Mouse (Mus musculus) monocyte, adult 2 months (primary cell): Measurements from ENCODE around the gene 2310034G01Rik.

Experiments
- DNase-seq, 2 experiments: peaks; one replicate each; pipeline ENCODE4 v3.0.0; 2022; ENCODE audit warnings: low spot score in 2 of 2, low read depth in 1 of 2

Gene 2310034G01Rik

DNA sequence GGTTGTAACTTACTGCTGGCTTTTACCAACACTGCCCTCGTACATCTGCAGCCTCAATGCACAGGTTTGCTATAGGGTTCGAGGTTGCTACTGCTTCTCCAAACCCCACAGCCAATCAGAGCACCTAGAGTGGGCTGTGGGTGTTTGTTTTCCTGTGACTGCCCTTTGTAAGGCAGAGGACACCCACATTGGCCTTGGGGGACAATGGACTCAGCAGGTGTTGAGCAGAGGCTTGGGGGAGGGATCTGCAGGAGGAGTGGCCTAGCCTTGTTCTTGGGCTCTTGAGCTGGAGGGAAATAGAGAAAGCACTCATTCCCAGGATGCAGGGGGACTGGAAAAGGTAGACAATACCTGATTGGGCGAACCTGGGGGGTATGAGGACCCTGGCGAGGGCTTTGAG is 8.3 kb upstream of the 2310034G01Rik start:
- DNase-seq = no peak

GRCm38 (mm10) chr19:46357344-46358280 is 7.5 kb upstream of the 2310034G01Rik start:
- no peak for DNase-seq

DNA sequence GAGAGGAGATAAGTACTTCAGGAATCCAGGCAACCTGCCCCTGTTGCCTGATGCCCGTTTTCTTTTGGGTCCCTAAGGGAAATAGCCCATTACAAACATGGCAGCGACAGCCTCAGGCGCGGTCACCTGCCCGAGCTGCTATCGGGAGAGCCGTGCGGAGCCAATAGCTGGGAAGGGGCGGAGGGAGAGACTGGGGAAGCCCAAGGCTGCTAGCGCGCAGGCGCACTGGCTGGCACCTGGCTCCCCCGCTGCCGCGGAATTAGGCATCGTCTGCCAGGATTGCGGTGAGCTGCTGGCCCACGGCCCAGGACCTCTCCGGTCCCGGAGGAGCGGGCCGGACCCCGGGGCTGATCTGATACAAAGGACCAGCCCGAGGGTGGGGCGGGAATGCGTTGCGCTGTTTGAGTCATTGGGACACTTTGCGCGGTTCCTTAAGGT is 6.6 kb upstream of the 2310034G01Rik start:
- DNase-seq = peak in 1 of 2 experiments; percentile 56

DNA sequence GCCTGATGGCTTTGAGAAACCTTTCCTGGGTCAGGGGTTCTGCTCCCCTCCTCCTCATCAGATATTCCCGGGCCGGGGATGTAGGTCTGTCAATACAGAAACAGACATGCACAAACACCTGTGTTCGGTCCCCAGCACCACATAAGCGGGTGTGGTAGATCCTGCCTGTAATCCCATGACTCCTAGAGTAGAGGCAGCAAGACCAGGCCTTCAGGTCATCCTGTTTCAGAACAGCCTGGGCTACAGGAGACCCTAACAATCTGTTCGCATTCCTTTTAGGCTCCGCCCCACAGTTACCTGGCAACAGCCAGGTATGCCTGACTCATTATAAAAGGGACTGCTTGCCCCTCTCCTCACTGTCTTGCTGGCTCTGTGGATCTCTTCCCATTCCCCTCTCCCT is 552 bp downstream of the 2310034G01Rik start:
- DNase-seq = no peak

DNA sequence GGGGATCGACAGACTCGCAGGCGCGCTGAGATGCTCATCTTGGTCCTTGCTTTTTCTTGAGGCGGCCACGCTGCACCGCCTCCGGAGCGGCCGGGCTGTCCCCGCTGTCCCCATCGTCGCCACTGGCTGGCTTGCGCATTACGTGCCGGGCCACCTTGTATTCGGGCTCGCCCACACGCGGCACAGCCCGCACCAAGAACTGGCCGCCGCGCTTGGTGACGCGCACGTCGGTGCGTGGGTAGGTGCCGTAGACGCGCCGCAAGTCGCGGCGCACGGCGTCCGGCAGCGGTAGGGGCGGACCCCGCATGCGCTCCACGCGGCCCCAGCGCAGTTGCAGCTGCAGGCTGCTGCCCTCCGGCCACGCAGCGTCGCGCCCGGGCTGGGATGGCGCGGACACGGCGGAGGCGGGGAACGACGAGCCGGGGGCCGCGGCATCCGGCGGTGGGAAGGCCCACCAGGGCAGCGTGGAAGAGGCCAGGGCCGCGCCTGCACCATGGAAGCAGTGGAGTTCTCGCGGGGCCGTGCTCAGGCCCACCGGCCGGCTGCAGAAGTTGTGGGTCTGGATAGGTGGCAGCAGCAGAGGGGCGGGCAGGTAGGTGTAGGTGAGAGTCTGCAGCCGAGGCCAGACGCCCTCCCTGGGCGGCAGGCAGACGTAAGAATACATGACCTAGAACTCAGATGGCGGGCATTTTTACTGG is 1.2 kb downstream of the 2310034G01Rik start:
- DNase-seq = peak in 1 of 2 experiments; percentile 49

- no peak for DNase-seq
Measured at GRCm38 (mm10) chr19:46347936-46348668, 2.0 kb downstream of the 2310034G01Rik start.

DNA sequence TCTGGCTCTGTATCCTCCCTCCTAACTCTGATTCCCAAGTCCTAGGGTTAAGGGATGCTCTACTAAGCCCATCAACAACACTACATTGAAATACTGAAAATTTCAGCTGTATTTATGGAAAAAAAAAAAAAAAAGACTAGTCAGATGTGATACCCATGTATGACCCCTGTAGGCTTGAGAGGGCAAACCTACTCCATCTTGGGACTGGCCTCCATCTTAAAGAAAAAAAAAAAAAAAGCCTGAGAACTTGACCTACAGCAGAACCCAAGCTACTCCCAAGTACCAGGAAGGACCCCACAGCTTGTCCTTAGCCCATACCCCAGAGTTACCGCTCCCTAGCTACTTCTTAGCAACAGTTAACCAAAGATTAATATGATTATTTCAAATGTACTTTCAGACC is 3.0 kb downstream of the 2310034G01Rik start:
- DNase-seq = no peak

- no peak for DNase-seq
Measured at GRCm38 (mm10) chr19:46344710-46345419, 5.2 kb downstream of the 2310034G01Rik start.

DNA sequence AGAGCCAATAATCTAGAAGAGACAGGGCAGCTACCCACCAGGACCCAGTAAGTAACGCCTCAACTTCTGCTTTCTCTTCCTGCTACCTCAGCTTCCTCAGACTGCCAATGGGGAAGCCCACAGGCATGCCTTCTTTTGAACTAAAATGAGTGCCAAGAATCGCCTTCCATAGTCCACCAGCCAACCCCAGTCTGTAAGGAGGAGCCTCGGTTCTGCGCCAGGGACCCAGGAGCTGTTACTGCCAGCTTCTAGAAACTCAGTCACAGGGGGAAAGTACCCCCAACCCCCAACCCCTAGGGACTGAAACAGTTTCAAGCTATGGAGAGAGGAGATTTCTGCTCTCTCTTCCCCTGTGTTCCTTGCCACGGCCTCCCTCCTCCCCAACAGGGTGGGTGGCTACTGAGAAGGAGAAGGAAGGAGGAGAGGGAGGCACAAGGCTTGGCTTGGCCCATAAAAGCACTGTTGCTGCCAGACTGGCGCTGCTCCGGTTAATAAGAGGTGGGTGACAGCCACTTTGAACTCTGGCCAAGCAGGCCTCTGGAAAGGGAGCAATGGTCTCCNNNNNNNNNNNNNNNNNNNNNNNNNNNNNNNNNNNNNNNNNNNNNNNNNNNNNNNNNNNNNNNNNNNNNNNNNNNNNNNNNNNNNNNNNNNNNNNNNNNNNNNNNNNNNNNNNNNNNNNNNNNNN is 10.7 kb downstream of the 2310034G01Rik start:
- peak in 1 of 2 experiments; percentile 57 for DNase-seq

- no peak for DNase-seq
Measured at GRCm38 (mm10) chr19:46338942-46339286, 11.2 kb downstream of the 2310034G01Rik start.

DNA sequence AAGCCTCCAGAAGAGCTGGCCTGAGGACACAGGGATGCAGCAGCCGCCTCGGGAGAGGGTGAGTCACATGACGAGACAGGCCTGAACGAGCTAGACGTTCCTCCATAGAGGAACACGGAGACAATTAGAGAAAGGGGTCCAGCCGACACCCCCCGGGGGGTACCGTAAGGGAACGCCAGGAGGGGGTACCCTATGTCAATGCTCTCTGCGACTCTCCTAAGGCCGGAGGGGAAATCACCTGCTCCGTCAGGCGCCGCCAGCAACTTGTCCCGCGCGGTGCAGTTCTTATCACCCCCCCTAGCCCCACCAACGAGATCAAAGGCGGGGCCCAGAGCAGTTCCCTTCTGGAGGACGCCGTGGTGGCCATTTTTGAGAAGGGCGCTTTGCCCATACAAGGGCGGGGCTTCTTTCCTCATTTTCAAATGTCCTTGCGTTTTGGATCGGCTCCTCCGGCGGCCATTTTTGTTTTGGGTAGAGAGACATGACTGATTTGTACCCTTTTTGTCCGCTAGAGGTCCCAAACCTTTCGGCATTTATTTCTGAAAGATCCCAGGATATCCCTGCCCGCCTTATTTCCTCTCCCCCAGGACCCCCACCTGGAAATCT is 11.7 kb downstream of the 2310034G01Rik start, which contains the start of gene Cuedc2:
Gene Cuedc2 (minus strand): TSS at position 372 of the 606 bp plus-strand sequence.
- DNase-seq = peak; percentile 83 to 94

DNA sequence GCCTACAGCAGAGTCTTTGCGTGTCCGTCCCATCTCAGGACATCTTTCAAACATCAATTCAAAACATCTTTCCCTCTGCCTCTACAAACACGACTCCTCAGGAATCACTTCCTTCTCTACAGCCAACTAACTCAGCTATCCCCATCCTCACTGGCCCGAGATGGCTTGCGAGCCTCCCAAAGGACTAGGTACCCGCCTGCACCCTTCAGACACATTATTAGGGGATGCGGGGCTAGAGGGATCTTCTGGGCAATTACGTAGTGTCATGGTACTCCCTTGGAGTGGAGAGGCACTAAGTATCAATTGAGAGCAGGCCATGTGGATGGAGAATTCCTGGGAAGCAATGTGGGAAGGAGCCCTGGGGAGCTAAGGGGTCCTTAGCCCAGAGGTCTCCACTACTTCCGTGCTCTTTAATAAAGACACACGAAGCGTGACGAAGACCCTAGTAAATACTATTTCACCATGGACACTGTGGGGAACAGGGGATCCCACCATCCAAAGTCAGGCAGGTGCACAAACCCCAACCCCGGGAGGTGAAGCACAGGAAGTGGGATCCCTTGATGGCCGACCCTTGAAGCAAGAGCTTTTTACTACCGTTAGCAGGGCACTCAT is 12.3 kb downstream of the 2310034G01Rik start:
- DNase-seq = no peak

GRCm38 (mm10) chr19:46333906-46334305 is 16.2 kb downstream of the 2310034G01Rik start:
- DNase-seq = no peak

DNA sequence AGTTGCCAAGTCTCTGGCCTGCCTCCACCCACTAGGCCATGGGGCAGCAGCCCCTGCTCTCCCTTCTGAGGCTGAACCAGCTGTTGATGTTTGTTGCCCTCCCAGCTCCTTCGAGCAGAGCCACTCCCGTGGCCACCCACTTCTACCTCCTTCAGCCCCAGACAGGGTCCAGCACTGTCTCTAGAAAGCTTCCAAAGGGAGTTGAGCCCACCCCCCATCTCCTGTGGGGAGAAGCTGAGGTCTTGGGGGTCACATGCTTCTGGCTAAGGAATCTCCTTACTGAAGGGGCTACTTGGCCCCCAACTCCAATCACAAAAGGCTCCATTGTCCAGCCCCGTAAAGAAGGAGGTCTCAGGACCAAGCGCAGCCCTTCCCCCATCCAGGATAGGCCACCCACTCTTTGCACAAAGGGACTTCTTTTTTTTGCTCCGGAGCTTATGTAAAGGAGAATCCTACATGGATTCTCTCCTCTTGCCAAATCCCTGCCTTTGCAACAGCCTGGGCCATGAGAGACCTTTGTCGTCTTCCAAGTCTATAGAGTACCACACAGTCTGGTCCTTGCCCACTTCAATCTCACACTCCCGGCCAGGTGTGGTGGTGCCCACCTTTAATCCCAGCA is 17.3 kb downstream of the 2310034G01Rik start:
- DNase-seq = no peak

GRCm38 (mm10) chr19:46331936-46332335 is 18.2 kb downstream of the 2310034G01Rik start:
- no peak for DNase-seq

GRCm38 (mm10) chr19:46331326-46331725 is 18.8 kb downstream of the 2310034G01Rik start:
- DNase-seq = no peak

- no peak for DNase-seq
Measured at GRCm38 (mm10) chr19:46330696-46331095, 19.4 kb downstream of the 2310034G01Rik start.

DNA sequence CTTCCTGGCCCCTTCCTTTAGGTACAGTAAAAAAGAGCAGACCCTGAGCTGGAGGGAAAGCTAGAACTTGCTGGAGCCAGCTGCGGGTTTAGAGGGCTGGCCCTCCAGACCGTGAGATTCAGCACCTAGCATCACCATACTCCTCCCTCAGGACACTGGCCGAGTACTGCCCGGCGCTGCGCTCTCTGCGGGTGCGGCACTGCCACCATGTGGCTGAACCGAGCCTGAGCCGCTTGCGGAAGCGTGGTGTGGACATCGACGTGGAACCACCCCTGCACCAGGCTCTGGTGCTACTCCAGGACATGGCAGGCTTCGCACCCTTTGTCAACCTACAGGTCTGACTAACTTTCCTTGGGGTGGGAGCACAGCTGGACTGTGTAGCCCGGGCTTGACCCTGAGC is 20.2 kb downstream of the 2310034G01Rik start:
- DNase-seq = peak; percentile 70 to 80
